Mouse (Mus musculus) gastrocnemius, adult 2 months (tissue): ENCODE measurements around the gene Daxx. TPM values are rescaled to one million over a fixed set of nuclear protein-coding genes. Genes with fewer than 3 reads are reported as not detected.
A peak's percentile ranks its signal among the peaks of the same experiment; 100 is the strongest.
"Not testable (repeated sequence)": the region's sequence is repeated elsewhere in the genome, so short reads cannot be mapped to it uniquely, and the experiment has no call there.

Experiments
- DNase-seq: peaks from one replicate; pipeline ENCODE4 v3.0.0; 2022
- H3K27ac ChIP-seq: fragments of 200-600 bp; 2 replicates; pipeline ENCODE4 v1.8.1; 2022; ENCODE audit warnings: mild to moderate bottlenecking
- H3K4me3 ChIP-seq: fragments of 200-600 bp; 2 replicates; pipeline ENCODE4 v1.8.1; 2022; ENCODE audit warnings: mild to moderate bottlenecking, moderate library complexity
- CTCF ChIP-seq: fragments of 200-600 bp; IDR thresholded peaks from 2 replicates; pipeline ENCODE4 v1.8.1; 2022; ENCODE audit warnings: antibody characterized with exemption, mild to moderate bottlenecking, moderate library complexity
- intact Hi-C: fragments of 180-260 bp; cut with DNase I; formaldehyde crosslinking; loops from one replicate; pipeline ENCODE4 v1.15.1; 2025
- long read RNA-seq, 2 experiments: library from polyadenylated mRNA; stranded (forward); transcript quantifications; one replicate each; pipeline ENCODE4 v2.0.0; 2021
- total RNA-seq, 2 experiments: library from RNA; stranded (reverse); gene quantifications; 2 replicates each; pipeline ENCODE4 v1.2.3; 2021

Daxx gene
- 10 to 100 TPM; 13.3 to 13.9 TPM for total RNA-seq
- long read RNA-seq, experiment 1, partial matches to known transcripts, result 0 of 5 reads
- long read RNA-seq, experiment 1, other reads (novel, unspliced or antisense), result 2 of 5 reads
- long read RNA-seq, experiment 2, transcript Daxx-201 (8 exons, 2,581 nt), result major isoform, 7 of 12 reads
- long read RNA-seq, experiment 2, partial matches to known transcripts, result 0 of 12 reads
- long read RNA-seq, experiment 2, other reads (novel, unspliced or antisense), result 5 of 12 reads

DNA sequence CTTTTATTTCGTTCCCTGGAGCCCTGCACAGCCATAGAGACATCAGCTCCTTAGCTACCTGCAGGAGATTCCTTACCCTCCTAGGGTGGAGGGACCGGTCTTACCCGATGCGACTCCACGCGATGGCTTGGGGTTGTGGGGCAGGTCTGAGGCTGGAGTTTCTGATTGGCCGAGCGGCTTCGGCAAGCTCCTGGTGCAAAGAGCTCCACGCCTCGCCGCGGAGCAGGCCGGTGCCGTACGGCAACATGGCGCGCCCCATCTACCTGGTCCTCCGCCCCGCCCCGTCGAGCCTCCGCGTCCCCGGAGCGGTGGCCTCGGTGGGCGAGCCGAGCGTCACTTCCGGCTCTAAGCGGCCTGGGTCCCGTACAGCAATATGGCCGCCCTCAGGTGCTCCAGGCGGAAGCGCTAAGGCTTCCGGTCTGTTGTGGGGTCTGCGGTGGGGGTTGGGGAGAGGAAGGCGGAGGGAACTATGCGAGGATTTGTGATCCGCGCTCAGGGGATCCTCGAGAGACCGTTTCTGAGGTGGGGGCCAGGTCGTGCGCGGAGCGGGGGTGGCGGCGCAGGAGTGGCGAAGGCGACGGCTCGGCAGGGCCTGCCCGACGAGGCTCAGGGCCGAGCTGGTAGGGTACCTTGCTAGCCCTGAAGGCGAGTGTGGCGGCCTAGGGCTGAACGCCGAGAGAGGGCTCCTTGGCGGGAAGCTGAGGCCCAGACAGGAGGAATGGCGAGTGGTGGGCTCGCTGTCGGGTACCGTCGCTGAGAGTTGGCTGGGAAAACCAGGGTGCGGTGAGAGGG, at the start of gene Daxx:
Daxx (plus strand) TSS at position 338 of the 792 bp plus-strand sequence.
- peak; percentile 100 for DNase-seq
- Histone ChIP-seq H3K27ac (peak within 1 kb of the TSS; percentile 97), H3K4me3 (peak within 1 kb of the TSS; percentile 92)
- intact Hi-C loops, result no loop called here
- no peak for TF ChIP-seq CTCF

DNA sequence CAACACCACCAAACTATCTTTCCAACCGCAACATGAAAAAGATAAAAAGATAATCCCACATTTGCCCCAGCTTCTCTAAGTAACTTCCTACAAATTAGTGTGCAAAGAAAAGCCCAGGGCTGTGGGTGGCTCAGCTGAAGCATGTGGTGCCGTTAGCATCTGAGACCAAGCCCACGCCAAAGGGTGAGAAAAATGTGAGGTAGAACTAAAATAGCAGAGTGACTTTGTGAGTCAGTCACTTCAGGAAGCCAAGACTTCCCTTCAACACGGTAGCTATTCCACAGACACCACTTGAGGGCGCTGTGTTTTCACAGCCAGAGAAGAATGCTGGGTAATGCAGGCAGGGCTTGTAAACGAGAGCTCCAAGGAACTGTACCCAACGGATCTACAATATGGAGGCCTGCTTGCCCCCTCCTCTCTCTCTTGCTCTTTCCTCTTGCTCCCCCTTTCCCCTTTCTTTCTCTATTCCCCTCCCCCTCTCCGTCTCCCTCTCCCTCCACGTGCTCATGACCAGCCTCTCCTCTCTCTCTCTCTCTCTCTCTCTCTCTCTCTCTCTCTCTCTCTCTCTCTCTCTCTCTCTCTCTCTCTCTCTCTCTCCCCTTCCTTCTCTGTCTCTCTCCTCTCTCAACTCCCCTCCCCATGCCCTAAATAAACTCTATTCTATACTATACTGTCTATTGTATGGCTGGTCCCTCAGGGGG, 43.7 kb upstream of the Daxx start:
- Histone ChIP-seq H3K27ac (0 out of 2 replicates have a peak overlapping the region, but pooled peaks have one; percentile 38), H3K4me3 (peak overlapping the region; percentile 21; the same call in 1 of the 2 replicates)
- peak; percentile 67 for TF ChIP-seq CTCF
- DNase-seq, result peak; percentile 56
- intact Hi-C loops, result no loop called here

DNA sequence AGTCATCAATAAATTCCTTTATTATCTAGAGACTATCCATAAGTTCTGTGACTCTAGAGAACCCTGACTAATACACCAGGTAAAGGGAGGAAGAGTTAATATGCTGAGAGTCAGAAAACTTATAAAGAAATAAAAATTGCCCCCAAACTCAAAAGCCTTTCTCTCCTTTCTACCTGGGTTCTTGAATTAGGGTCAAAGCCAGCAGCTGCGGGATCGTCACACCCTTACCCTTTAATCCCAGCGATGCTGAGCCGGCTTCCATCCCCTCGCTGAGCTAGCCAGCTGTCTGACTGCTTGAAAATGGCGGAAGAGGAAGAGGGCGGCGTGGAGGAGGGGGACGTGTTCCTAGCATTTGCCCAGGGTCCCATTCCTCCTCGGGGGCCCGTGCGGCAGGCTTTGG, 35.7 kb upstream of the Daxx start, which contains the start of gene Gm7029:
Gm7029 (plus strand) TSS at position 301 of the 400 bp plus-strand sequence.
- intact Hi-C loops, DNase-seq: not testable (repeated sequence)

DNA sequence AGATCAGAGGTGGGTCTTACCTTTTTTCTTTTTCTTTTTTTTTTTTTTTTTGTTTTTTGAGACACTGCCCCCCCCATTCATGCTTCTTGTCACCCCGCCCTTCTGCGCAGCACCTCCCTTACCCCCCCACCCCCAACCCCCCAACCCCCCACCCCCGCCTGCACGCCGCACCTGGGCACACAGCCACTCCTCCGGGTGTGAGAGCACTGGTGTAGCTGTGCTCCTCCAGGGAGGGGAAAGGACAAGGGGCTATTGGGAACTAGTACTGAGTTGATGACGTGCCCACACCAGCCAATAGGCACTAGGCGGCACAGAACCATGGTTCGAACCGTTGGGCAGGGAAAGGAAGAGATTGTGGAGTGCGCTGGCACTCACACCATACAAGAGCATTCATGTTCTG, 34.8 kb upstream of the Daxx start:
- no peak for DNase-seq
- Histone ChIP-seq H3K4me3 (peak overlapping the region; percentile 50), H3K27ac (peak overlapping the region; percentile 73)
- no peak for TF ChIP-seq CTCF
- intact Hi-C loops, result no loop called here

More for the DNA sequence above, 35.7 kb upstream of the Daxx start, which contains the start of gene Gm7029:
- Histone ChIP-seq H3K4me3 (peak within 1 kb of the TSS; percentile 50), H3K27ac (peak within 1 kb of the TSS; percentile 73)

DNA sequence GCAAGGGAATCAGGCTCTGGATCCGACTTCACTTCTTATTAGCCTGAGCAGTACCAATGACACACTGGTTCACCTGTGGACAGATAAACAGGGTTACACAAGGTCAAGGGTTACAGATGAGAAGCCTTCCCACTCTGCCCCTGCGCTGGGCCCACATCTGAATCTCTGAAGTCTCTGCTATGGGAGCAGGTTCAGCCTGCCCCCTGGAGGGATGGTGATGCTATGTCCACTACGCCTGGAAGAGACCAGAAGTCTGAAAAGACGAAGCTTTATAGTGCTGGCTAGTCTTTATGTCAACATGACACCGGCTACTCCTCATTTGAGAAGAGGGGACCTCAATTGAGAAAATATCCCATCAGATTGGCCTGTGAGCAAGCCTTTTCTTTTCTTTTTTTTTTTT, 33.4 kb upstream of the Daxx start:
- intact Hi-C loops, H3K4me3 ChIP-seq, H3K27ac ChIP-seq, DNase-seq: not testable (repeated sequence)
- peak; percentile 20; the same call in 1 of the 2 replicates for TF ChIP-seq CTCF

DNA sequence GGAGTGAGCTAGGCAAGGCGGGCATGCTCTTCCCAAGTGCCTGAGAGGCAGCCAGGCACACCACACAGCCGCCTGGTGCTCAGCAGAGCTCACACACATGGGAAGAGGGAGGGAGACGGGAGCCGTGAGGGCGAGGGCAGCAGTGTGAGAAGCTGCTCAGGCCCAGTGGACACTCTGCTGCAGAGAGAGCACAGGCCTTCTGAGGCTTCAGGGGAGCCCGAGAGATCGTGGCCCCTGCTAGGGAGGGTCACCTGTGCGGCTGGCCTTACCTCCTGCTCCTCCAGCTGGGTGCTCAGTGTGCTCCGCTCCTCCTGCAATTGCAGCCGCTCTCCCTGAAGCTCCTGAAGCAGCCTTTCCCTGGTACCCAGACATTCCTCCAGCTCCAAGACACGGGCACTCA, 24.9 kb upstream of the Daxx start:
- H3K27ac ChIP-seq, H3K4me3 ChIP-seq, intact Hi-C loops, DNase-seq: not testable (repeated sequence)

DNA sequence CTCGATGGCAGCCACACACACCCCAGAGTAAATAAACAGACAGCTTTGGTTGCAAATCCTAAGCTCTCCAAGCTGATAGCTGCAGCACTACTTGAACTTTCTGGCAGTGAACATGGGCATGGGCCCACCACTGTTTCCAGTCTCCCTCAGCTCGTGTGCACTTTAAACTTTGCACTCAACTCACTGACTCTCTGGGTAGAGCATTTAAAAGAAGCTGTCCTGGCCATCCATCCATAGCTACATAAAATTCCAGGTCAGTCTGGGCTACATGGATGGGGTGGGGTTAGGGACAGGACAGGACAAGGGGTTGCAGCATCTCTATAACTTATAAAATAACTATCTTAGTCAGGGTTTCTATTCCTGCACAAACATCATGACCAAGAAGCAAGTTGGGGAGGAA, 21.4 kb upstream of the Daxx start:
- H3K27ac ChIP-seq, intact Hi-C loops, DNase-seq, H3K4me3 ChIP-seq: not testable (repeated sequence)

DNA sequence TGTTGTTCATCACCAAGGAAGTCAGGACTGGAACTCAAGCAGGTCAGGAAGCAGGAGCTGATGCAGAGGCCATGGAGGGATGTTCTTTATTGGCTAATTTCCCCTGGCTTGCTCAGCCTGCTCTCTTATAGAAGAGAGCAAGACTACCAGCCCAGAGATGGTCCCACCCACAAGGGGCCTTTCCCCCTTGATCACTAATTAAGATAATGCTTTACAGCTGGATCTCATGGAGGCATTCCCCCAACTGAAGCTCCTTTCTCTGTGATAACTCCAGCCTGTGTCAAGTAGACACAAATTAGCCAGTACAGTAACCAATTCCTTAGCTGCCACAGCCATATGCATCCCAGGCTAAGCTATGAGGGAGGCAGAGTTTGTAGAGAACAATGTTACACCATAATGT, 21.0 kb upstream of the Daxx start:
- H3K4me3 ChIP-seq, intact Hi-C loops, H3K27ac ChIP-seq, DNase-seq: not testable (repeated sequence)

DNA sequence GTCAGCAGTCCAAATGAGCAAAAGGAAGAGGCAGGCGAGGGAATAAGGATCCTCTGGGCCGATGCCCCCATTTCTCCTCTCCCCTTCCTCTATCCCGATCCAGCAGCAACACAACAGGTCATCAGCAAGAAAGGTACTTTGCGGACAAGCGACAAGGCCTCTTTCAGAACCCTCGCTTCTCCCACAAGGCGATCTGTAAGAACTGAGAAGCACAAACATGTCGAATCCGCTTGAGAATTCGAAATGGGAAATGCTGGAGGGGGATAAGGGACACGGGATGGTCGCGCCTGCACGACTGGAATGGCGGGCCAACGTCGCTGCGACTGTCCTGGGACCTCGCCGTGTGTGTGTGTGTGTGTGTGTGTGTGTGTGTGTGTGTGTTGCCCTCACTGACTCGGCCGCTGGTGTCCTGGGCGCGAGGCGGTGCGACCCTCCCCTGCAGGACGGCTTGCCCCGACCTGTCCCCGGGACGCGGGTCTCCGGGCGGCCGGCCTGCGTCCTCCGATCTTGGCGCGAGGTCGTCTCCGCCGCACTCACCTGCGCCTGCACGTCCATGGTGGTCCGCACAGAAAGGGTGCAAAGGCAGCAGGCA, 19.2 kb upstream of the Daxx start:
- DNase-seq, intact Hi-C loops: not testable (repeated sequence)
- Histone ChIP-seq H3K4me3 (peak overlapping the region; percentile 88), H3K27ac (0 out of 2 replicates have a peak overlapping the region, but pooled peaks have one; percentile 24)

DNA sequence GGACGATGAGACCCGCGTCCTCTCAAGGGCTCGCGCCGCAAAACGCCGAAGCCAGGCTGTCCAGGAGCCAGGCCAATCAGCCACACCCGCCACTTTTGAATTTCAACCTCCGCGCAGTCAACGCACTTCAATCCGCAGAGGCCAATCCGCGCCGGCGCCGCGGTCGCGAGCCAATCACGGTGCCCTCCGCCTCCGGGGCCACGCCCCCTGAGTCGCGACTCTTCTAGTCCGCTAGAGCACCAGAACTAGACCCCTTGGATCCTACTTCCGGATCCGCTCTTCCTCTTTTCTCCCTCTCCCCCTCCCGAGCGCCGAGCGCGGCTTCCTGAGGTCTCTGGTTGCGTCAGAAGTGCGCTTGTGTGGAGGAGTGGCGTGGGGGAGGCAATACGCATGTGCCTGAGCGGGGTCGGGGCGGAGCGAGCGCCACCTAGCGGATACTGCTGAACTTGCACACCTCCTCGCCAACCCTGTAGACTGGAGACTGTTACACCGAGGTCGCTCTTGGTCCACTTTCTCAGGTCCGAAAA, 18.6 kb upstream of the Daxx start, which contains the start of gene Kifc1:
Kifc1 (minus strand) TSS at position 129 of the 527 bp plus-strand sequence.
- TF ChIP-seq CTCF, result no peak; the same call in none of the 2 replicates
- peak; percentile 99 for DNase-seq
- H3K27ac ChIP-seq, result peak within 1 kb of the TSS; percentile 73
- intact Hi-C loops, result no loop called here
- peak within 1 kb of the TSS; percentile 88 for H3K4me3 ChIP-seq

DNA sequence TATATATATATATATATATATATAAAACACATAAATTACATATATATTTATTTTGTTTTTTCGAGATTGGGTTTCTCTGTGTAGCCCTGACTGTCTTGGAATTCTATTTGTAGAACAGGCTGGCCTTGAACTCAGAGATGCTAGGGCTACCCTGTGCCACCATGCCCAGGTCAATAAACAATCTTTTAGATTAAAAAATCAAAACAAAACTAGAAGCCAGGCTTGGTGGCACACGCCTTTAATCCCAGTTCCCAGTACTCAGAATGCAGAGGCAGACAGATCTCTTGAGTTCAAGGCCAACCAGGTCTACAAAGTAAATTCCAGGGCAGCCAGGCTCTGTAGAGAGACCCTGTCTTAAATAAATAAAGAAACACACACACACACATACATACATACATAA, 17.9 kb upstream of the Daxx start:
- TF ChIP-seq CTCF, result no peak
- DNase-seq, result no peak
- no peak overlapping the region for H3K27ac ChIP-seq
- intact Hi-C loops, result no loop called here
- no peak overlapping the region for H3K4me3 ChIP-seq

DNA sequence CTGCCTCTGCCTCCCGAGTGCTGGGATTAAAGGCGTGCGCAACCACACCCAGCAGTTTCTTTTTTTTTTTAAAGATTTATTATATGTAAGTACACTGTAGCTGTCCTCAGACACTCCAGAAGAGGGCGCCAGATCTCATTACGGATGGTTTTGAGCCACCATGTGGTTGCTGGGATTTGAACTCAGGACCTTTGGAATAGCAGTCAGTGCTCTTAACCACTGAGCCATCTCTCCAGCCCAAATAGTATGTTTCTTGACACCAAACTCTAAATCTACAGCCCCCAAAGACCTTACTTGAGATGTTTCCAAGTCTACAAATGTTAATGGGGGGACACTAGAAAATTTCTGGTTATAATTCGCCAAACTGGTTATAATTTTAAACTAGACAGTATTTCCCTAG, 17.3 kb upstream of the Daxx start:
- DNase-seq, intact Hi-C loops, H3K4me3 ChIP-seq, H3K27ac ChIP-seq: not testable (repeated sequence)
- peak; percentile 44 for TF ChIP-seq CTCF
